Mouse (Mus musculus) kidney, postnatal 4 days (tissue): ENCODE results near the gene Olfr620.

ENCODE experiments used
- DNase-seq, 2 experiments: peaks; one replicate each; pipeline ENCODE4 v3.0.0; 2021; ENCODE audit warnings: mixed read lengths in 2 of 2

The Olfr620 gene

DNA sequence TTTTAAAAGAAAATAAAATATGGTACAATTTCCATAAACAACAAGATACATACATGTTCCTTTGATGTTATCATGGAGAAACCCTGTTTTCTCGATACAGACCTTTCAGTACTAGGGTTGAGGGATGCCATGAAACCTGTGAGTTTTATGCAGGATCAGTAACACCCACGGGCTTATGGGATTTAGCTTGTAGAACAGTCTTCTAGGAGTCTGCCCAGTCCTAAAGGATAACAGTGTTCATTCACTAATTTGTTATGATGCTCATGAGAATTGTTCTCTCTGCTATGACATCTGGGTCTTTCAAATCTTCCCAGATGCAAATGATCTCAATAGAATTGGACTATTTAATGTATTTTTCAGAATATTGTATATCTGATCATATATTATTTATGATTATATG, at the start of gene Olfr620:
Gene Olfr620, minus strand, starts transcription at position 101 of the 400 bp plus-strand sequence.
- DNase-seq = no peak

DNA sequence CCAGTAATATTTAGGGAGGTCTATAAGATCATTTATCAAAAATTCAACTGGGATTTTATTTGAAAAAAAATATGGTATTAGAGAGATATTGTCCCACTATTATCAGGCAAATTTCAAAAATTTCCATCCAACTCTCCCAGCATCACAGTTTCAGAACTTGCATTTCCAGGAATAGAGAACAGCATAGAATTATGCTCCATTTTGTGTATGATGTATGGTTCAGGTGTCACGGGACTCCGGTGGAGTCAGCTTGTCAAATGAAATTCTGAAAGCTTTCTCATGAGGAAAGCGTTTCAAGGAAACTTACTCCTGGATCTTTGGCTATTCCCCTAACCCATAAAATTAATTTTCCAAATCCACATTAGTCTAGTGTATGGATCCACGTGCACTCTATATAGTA, 31.7 kb upstream of the Olfr620 start:
- DNase-seq = no peak

DNA sequence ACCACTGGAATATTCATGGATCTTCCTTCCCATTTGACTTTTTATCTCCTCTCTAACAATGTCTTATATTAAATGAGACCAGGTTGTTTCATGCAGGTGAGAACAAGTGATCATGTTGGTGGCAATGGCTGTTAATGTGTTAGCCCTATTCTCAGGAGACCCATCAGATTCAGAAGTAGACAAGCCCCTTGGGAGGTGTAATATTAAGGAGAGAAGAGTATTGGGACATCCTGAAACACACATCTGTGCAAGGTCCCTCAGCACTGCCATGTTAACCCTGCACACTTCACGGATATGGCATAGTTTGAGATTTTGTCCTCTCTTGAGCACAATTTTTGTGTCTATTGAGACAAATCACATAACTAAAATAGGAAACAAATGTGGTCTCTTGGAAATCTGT, 30.3 kb upstream of the Olfr620 start, which contains the start of gene Olfr622:
Gene Olfr622, minus strand, starts transcription at position 101 of the 400 bp plus-strand sequence.
- DNase-seq = no peak

DNA sequence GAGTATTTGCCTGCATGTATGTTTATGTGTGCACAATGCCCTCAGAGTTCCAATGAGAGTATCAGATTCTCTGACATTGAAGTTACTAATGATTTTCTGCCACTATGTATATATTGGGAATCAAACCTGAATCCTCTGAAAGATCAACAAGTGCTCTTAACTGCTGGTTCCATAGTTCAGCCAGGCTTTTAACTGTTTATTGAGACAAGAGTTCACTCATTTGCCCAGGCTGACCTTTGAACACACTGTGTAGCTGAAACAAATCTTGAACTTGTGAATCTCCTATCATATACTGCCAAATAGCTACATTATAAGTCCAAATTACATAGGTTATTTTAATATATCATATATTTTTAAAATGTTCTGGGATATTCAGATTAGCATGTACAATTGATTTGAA, 24.5 kb upstream of the Olfr620 start:
- DNase-seq = no peak

DNA sequence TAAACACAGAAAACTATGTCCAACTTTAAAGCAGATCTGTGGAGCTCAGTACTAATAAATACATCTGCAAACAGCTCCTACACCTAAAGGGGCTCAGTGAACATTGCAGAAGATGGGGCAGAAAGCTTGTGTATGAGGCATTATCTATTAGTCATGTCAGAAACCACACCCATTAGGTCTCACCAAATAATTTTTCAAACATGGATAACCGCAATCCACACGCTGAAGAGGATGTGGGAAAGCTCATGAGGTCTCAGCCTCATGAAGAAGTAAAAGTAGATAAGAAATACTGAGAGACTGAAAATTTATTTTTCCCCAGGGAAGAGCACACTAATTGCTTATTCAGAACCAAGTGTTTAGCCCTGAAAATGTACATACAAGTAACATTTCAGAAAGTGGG, 4.9 kb downstream of the Olfr620 start:
- no peak for DNase-seq

DNA sequence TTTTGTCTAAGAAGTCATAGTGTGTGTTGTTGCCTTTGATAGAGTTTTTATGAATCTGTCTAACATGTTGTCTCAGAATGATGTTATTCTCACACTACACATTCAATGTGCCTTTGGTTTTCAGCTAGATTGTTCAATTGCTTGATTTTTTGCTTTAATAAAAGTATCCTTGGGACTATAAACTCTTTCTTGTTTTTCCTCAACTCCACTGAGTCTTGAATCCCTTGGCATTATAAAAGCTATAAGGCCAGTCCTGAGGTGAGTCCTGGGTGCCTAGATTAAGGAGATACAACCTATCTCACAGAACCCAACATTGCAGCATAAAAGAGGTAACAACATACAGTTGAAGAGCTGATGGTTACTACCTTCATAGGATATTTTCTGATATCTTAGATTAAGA, 12.1 kb downstream of the Olfr620 start, which contains the start of gene Olfr619:
Gene Olfr619, plus strand, starts transcription at position 301 of the 400 bp plus-strand sequence.
- DNase-seq = no peak

DNA sequence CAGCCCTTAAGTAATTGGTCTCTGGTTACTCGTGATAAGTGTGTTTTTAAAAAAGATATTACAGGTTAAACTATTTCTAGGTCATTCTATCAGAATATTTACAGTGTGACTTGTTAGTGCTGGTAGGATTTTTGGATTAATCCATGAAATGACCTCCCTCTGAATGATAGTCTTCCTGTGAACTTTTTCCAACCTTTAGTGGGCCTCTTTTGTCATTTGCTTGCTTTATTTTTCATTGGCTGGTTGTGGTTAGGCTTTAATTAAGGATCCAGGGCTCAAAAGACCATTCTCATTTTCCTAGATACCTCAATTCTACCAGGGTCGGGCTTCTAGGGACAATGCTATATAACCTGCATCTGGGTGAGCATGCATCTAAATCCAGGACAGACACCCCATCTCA, 22.5 kb downstream of the Olfr620 start, which contains the start of gene Olfr618:
Gene Olfr618, plus strand, starts transcription at position 301 of the 400 bp plus-strand sequence.
- no peak for DNase-seq

DNA sequence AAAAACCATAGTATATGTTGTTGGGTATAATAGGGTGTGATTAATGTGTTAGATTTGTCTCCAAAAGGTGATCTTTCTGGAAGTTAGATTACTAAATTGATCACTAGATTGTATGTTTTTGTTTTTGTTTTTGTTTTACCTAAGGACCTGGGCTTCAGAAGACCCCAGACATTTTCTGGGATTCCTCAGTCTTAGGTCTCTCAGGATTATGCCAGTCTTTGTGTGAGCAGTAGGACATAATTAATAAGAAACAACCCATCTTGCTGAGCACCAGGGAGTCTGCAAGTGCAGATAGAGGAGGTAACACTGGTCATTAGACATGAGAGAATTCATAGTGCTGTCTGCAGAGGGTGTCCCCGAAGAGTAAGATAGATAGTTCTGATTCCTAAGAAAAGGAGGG, 39.6 kb downstream of the Olfr620 start, which contains the start of gene Olfr617:
Gene Olfr617, plus strand, starts transcription at position 301 of the 400 bp plus-strand sequence.
- DNase-seq = no peak

DNA sequence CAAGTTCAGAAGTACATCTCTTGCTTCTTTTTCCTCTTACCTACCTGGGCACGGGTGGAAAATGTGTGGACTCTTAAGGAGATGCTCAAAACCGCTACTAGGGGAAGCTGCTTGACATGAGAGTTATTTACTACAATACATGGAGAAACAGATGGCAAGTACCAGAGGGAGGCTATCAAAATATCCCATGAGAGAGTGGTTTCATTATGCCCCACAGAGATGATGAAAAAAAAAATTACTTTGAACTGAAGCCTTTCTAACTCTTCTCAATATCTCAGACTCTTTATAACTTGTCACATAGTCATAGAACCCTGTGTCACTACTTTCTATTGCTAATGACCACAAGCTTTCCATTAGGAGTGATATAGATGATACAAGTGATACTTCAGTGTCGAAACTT, 43.3 kb downstream of the Olfr620 start, which contains the start of gene Olfr616:
Gene Olfr616, minus strand, starts transcription at position 101 of the 400 bp plus-strand sequence.
- DNase-seq = no peak

DNA sequence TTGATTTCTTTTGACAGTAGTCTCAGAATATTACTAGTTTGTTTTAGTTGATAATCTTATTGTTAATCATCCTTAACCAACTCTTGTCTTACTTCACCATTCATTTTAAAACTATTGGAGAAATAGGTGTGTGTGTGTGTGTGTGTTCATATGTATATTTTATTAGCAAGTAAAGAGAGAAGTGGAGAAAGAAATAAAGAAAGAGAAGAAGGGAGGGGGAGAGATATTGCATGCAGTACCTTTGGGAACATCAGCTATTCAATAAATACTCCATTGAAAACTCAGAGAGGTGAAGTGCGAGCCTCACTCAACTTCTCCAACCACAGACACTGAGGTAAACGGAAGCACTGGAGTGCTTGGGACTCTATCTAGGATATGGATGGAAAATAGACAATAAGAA, 56.6 kb downstream of the Olfr620 start, which contains the start of gene Olfr615:
Gene Olfr615, plus strand, starts transcription at position 301 of the 400 bp plus-strand sequence.
- no peak for DNase-seq
